Mouse (Mus musculus) lung, adult 2 months (tissue): ENCODE results near the gene Zfp318.

ENCODE experiments used
- CTCF ChIP-seq: fragments of 200-500 bp; IDR thresholded peaks from 2 replicates; pipeline ENCODE4 v1.5.1; 2011; ENCODE audit warnings: mild to moderate bottlenecking, low read length, control low read depth; ENCODE audit not compliant: insufficient read depth
- POLR2A ChIP-seq: fragments of 200-500 bp; IDR thresholded peaks from 2 replicates; pipeline ENCODE4 v1.6.1; 2011; ENCODE audit warnings: low read depth, mild to moderate bottlenecking, control low read depth, low read length, borderline replicate concordance; ENCODE audit errors: extremely low read depth

DNA sequence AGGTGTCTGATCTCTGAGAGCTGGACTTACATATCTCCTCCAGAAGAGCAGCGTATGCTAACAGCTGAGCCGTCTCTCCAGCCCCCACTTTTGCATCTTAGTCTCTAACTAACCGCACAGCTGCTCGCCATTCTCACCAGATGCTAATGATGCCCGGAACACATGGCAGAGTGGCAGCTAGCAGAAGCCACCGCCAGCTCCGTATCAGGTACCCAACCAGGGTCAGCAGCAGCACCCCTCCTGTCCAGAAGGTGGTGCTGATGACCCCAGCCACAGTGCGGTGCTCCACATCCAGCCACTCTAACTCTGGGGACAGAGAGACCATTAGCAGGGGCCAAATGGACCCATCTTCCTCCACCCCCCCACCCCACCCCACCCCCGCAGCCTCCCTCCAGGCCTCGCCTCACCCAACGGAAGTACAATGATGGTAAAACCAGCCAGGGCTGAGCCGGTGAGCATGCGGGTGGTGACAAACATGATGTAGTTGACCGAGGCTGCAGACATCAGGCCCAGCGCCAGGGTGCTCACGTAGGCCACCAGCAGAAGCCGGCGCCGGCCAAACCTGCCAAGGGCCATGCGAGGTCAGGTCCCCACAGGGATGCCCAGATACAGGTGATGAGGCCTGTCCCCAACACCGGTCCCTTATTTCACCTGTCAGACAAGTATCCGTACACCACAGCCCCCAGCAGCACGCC lies 53.3 kb downstream of the Zfp318 start:
- TF ChIP-seq CTCF (0 out of 2 replicates have a peak, but pooled peaks have one; percentile 23), POLR2A (no peak)
